Mouse (Mus musculus): Measurements from ENCODE around the gene Dmp1.

GRCm38 (mm10) chr5:104195086-104195485 is 7.3 kb upstream of the Dmp1 start:
- no peak for TF ChIP-seq CTCF (IDR thresholded peaks at IDR 0.05; ENCODE audit: control insufficient read depth, insufficient read depth, insufficient replicate concordance, low read depth, low read length)
- no peak for TF ChIP-seq POLR2A (IDR thresholded peaks at IDR 0.05; ENCODE audit: control insufficient read depth, low read depth, low read length)
